Mouse (Mus musculus): ENCODE data around the gene Gpr171.
"Not testable (repeated sequence)": the region's sequence is repeated elsewhere in the genome, so short reads cannot be mapped to it uniquely, and the experiment has no call there.

The Gpr171 gene

GRCm38 (mm10) chr3:59101218-59101986, at the start of gene Gpr171:
Gpr171 (minus strand) TSS chr3:59101821.
- no peak for DNase-seq

DNA sequence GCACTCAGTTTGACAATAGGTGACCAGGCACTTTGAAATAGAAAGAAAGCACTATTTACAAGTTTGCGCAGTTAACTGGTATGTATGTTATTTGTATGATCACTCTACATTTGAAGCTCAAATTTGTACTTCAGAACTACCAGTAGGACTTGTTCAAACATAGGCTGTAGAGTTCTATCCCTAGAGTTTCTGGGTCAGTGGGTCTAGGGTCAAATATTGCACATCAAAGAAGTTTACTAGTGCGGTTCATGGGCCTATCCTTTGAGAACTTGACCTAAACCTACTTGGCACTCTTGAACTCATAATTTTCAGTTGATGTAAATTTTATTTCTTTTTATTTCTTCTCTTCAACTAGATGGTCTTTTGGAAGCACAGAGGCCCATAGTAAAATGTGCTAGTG, 49.0 kb upstream of the Gpr171 start:
- no peak for DNase-seq

GRCm38 (mm10) chr3:59149646-59150045, 48.0 kb upstream of the Gpr171 start:
- no peak for DNase-seq

DNA sequence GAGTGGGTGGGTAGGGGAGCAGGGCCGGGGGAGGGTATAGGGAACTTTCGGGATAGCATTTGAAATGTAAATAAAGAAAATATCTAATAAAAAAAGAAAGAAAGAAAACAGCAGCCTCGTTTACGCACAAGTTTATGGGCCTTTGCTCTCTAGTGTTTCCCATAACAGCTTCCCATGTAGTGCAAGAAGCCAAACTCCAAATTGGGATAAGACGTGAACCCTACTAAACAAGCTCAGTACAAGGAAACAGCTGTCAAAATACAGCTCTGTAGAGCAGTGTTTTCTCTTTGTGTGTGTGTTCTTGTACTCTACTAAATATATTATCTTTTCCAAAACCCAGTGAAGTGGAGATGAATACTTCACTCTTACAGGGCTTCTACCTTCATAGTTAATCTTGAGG, 43.6 kb upstream of the Gpr171 start:
- DNase-seq = no peak

- peak; percentile 47 for DNase-seq
These were observed 40.1 kb upstream of the Gpr171 start for GRCm38 (mm10) chr3:59141507-59142305.

- DNase-seq = not testable (repeated sequence)
These were observed 39.3 kb upstream of the Gpr171 start for GRCm38 (mm10) chr3:59140941-59141340.

GRCm38 (mm10) chr3:59140115-59140514, 38.5 kb upstream of the Gpr171 start:
- DNase-seq = no peak

DNA sequence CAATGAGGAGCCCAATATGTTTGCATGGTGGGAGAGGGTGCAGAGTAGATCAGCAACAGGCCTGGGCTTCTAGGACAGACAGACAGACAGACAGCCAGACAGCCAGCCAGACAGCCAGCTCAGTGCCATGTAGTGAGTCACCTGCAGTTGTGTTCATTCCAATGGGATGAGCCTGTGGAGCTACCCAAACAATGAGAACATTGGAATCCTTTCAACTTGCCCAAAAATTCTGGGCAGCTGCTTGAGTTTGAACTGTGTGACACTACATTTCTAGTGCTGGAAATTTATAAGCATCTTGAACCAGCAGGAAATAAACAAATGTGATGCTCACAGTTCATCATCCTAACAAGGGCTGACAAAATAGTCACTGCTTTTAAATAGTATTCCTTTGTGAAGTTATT, 38.0 kb upstream of the Gpr171 start:
- DNase-seq = peak; percentile 79

GRCm38 (mm10) chr3:59138946-59139468, 37.4 kb upstream of the Gpr171 start:
- peak; percentile 32 for DNase-seq

DNA sequence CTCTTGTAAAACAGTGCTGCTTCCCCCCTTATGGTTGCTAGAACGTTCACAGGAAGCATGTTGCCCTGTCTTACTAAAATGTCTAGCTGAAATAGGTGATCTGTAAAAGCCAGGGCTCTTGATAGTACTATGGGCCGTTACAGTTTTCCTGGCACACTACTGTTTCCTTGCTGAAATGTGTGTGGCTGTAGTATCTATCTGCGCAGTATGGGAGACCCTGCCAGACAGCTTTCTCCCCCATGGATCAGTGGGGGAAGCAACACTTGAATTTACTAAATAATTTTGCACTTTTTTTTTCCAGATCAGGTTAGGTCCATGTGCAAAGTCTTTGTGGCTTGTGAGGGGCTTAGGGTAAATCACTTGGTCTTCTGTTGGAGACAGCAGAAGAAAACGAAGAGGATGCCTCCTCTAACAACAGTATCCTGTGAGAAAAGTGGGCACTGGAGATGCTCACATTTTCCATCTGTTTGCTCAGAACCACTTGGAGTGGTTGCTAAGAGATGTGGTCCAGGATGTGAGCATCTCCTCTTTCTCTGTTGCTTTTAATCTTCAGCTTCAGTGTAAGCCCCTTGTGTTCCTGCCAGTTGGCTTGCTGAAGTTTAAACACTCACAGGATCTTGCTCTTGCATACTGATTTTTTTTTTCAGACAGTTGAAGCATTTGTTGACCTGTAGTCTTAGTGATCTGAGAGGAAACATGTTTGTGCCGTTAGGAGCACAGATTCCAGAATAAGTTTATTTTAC, 34.5 kb upstream of the Gpr171 start:
- DNase-seq = peak; percentile 68

DNA sequence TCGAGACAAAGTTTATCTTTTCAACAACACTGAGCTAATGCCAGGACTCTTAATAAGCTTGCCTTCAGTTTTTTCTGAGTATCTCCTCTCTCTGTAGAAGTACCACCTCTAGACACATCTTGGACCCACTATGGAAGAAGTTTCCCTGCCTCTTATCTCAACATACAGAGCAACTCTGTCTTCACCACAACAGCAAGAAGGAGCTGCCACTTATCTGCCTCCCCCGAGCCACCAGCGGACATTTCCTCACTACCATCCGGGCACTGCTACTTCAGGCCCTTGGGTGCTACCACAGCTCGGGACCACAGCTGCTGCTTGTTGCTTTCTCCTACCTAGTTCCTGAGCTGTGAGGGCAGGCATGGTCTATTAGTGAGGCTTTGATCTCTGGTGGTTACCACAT, 31.6 kb upstream of the Gpr171 start:
- DNase-seq = no peak

- DNase-seq = no peak
These were observed 30.3 kb upstream of the Gpr171 start for GRCm38 (mm10) chr3:59131966-59132365.

DNA sequence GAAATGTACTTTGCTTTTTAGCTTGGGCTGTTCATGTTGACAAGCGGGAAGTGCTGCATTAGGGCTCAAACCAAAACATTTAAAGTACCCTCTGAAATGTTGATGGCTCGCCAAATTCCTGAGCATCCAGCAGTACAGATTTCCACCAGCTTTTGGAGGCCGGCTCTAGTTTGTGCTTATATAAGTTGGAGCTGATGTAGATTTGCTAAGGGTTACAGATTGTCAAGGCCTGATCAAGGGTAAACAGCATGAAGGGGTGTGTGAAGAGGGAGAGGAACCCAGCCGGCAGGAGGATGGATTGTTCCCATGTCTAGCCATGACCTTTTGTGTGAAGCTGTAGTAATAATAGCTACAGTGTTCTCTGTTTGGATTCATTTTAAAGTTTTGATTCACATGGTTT, 29.5 kb upstream of the Gpr171 start:
- DNase-seq = peak; percentile 61

DNA sequence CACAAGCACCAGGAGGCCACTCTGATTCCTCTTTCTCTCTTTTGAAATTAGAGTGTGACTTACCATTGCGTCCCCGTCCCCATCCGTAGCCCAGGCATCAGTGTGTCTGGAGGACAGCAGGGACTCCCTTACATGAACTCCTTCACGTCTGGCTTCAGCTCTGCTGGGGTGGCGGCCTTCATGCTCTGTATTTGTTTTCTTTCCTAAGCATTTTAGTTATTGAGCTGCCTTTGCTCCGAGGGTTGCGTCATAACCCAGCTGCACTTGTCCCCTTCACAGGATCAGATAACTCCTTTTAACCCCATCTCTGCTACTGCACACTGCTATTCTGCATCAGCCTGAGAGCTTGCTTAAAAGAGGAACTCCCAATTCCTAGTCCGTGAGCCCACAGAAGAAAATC, 28.8 kb upstream of the Gpr171 start:
- peak; percentile 49 for DNase-seq

DNA sequence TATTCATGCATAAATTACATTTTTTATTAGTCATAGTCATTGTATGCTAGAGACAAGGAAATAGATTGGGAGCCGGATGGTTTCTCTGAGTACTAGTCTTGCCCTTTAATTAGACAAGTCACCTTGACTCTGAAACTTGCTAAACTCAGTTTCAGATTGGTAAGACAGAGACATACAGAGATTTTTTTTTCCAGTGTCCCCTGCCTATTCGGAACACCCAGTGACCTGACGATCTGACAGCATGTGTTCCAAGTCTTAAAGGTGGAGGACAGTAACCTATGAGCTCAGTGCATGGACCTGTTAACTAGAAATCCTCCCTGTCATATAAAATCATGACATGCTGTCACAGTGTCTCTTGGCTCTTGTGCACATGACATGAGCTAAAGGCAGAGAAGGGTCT, 27.9 kb upstream of the Gpr171 start:
- DNase-seq = no peak

DNA sequence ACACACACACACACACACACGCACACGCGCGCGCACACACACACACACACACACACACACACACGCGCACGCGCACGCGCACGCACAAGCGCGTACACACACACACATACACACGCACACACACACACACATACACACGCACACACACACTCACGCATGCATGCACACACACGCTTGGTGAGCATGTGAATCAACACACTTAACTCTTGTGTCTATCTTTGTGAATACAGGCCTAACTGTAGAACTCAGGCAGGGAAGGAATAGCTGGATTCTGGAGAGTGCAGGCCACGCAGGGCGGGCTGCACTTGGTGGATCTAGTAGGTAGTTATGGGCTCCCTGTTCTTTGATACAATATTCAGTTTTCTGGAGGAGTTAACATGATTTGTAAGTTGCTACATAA, 27.1 kb upstream of the Gpr171 start:
- no peak for DNase-seq

DNA sequence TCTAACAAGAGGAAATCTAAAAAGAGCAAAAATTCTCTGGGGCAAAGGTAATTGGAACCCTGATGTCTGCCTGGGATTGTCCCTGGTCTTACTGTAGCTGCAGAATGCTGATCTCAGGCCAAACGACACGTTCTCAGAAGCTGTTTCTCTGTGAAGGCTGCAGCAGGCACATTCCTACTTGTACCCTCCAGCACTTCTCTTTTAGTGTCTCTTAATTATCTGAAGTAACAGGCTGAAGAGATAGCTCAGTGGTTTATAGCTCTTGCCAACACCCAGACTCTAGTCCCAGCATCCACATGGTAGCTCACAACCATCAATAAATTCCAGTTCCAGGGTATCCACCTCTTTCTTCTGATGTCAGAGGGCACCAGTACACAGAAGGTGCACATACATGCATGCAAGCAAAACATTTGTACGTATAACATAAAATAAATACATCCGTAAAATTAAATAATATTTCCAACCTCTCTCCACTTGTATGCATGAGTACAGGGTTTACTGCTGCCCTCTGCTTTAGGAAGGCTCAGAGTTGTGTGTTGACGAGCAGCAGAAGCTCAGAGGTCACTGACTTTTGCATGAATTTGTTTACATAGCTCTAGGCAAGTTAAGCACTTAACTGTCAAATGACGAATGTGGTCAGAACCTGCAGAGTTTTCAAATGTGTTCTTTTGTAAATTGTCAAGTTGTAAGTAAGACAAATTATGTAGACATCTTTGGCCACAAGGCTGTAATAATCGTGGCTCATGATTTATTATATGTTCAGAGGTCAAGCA, 24.3 kb upstream of the Gpr171 start:
- peak; percentile 37 for DNase-seq

GRCm38 (mm10) chr3:59125022-59125421, 23.4 kb upstream of the Gpr171 start:
- DNase-seq = no peak

GRCm38 (mm10) chr3:59121780-59122449, 20.3 kb upstream of the Gpr171 start:
- DNase-seq = no peak

DNA sequence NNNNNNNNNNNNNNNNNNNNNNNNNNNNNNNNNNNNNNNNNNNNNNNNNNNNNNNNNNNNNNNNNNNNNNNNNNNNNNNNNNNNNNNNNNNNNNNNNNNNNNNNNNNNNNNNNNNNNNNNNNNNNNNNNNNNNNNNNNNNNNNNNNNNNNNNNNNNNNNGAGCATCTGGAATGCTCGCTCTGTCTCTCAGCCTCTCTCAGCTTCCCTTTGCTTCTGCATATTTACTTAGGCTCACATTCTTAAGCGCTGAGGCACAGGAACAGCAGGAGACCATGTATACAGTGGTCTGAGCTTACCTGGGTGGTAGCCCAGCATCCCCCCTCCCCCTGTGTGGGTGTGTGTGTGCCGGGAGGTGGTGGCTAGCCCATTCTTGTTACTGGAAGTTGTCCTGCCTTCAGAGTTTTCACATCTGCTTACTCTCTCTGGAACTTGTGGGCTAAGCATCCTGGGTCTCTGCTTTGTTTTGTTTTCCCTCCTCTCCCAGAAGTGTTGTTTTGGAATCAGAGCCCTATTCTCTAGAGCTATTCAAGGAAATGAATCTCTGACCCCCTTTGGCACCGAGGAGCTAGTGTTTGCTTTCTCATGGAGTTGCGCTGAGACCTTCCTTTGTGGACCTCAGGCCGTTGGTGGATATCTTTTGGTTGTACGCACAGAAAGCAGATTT, 19.6 kb upstream of the Gpr171 start:
- DNase-seq = peak; percentile 29

DNA sequence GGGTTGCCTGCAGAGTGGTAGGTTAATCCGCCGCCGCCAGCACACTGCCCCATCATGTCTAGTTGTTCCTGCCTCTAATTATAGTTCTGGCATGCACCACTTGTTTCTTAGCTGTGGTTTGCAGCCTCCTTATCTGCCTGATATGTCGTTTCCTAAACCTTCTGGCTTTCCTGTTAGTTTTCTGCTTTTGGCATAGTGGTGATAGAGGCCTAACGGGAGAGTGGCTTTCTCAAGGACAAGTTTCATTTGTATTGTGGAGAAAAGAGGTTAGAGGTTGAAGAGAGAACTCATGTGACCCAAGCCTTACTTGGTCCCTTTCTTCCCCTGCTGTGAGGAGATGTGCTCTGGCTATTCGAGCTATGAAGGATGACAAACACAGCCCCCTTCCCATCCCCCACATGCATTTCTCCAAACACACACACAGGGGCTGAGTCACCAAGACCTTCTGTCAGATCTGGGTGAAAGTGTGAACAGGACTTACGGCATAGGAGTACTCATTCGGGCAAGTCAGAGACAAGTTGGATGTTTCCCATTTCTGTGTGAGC, 12.4 kb upstream of the Gpr171 start:
- DNase-seq = no peak

All from lung, postnatal 10 days (tissue).